Mouse (Mus musculus): ENCODE measurements around the gene Aplnr.

GRCm38 (mm10) chr2:85156136-85156535, 20.1 kb downstream of the Aplnr start:
- TF ChIP-seq CTCF (IDR thresholded peaks at IDR 0.05): no peak
- TF ChIP-seq EP300 (IDR thresholded peaks at IDR 0.05): no peak

Measured in lung, postnatal 0 days (tissue).